Mouse (Mus musculus) urinary bladder, postnatal 4 days (tissue): ENCODE results near the gene 4931428L18Rik.
A peak's percentile ranks its signal among the peaks of the same experiment; 100 is the strongest.
"Not testable (repeated sequence)": the region's sequence is repeated elsewhere in the genome, so short reads cannot be mapped to it uniquely, and the experiment has no call there.

Experiments
- DNase-seq, 2 experiments: peaks; one replicate each; pipeline ENCODE4 v3.0.0; 2021 to 2022; ENCODE audit warnings: low spot score in 2 of 2

Gene 4931428L18Rik

DNA sequence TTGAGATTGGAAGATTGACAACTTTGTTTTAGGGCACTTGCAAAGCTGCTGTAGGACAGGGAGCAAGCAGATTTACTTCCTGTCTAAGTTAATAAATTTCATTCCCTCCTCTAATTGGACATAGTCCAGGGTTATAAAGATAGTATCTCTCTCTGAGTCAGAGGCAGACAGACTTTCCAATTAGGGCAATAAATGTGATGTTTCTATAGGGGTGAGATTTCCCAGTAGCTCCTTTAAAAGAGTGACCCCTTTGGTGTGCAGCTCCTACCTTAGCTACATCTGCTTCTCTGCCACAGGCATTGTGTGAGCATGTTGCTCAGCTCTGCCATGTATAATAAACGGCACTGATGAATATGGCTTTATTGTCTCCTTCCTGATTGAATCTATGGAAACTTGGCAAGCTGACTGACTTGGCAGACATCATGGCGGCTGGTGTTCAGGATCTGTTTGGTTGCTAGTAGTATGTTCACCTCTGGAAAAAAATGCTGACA is 163.6 kb downstream of the 4931428L18Rik start:
- DNase-seq, result no peak

DNA sequence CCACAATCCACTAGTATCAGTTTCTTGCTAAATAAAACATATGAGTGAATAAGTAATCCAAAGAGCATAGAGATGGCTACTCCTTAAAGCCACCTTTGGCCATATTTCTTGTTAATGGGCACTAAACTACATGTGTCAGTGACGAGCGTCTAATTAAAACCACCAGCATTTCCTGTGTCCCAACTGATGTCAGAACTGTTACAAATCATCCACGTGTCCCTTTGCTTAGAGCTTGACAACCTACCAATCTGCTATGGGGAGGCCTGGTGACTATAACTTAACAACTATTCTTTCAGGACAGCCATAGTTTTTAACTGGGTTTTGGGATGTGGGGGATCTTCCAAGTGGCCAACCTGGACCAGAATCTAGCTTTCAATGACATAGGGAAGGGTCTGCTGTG is 164.3 kb downstream of the 4931428L18Rik start:
- DNase-seq, result no peak

DNA sequence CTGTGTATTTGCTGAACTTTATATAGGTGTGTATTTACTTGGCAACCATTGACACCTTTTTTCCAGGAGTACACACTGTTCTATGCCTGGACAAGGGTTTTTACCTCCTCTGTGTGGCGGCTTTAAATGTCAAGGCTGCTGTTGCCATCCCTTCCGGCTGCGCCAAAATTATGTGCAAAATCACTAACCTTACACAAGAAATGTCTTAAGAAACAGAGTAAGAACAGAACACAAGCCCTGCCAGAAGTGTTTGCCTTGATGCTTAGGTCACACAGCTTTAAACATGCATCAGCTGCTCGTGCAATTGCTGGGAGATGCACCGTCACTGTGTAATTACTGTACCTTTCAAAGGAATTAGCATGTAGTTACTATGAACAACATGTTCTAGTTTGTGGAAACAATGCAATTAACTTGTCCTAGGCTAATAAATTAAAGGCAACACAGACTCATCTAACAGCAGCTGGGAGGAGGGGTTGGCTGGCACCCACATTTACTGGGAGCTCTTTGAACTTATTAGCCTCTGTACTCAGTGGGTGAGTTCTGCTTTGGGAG is 171.0 kb downstream of the 4931428L18Rik start:
- no peak for DNase-seq

DNA sequence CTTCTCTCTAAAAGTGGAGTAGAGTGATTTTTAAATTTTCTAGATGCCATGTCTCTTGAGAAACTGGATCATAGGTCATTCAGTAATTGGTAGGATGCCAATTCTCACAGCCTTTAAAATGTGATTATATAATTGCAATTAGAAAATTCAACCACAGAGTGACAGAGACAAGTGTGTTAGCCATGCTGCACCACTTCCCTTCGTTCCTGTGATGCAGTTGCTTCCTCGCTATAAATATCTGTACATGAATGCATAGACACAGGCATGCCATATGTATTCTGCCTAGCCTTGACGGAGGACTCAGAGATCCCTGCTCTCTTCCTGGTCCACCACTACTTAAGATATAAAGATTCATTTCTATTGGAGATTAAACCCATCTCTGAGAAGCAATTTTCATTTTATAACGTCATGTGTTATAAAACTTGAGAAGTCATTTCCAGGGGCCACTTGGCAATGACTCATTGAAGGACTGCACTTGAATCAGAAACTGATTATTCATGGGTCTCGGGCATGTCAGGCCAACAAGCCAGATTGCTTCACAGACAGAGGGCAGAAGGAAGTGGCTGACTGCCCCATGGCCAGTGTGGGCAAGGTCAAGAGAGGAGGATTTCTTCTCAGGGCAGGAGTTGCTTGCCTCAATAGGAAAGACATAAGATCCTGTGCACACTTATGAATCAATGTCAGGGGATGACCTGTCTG is 172.4 kb downstream of the 4931428L18Rik start:
- no peak for DNase-seq

DNA sequence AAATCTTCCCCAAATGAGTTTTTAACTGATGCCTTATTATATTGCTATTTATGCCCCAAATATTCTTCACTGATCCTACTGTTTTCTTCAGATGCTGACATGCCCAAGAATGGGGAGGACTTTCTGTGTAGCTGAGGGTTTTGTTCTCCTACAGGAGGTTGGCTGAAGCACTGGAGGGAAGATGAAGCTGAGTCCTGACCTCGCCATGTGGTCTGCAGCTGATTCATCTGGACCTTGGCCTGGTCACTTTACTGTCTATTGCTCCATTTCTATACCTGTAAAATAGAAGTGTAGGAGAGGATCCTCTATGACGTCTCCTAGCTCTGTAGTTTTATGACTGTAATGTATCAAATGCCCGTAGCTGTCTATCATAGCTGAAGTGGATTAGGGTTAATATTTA is 179.3 kb downstream of the 4931428L18Rik start:
- DNase-seq, result no peak

DNA sequence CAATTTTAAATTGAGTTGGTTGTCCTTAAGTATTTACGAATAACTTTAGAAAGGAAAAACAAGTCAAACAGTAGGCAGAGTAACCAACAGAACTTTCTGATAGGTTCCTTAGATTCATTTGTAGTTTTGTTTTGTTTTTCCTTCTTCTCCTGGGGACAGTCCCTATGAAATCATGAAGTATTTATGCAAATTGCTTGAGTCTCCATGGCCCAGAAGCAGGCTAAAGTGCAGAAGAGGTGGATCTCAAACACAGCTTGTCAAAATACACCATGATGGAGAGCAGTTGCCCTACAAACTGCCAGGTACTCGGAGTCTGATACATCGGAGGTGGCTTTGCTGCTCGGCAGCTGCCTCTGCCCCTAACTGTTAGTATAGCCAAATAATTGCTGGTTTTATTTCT is 179.7 kb downstream of the 4931428L18Rik start:
- no peak for DNase-seq

DNA sequence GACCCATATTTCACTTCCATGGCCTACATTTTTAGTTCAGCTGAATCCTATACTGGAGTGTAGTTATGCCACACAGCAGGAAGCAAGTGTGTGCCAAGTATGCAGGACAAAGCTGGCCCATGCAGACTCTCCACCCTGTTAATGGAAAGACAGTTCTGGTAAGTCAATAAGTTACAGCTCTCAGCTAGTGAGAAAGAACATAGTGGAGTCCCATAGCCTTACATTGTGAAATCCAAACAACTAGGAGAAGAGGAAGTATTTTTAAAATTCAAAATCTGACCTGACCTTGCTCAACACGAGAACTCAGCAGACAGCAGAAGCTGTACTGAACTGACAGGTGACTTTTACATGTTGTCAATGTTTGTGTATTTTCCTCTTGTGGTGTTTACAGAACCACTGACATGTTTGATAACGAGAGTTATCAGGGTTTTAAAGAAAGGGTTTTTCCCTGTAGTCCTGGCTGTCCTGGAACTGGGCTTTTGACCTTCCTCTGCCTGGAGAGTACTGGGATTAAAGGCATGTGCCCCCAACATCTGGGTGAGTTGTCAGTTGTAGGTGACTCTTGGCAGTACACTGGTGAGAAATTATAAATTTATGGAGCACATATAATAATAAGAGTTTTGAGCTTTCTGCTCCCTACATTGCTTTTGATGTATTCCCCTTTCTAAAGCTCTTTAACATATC is 188.5 kb downstream of the 4931428L18Rik start:
- no peak for DNase-seq

DNA sequence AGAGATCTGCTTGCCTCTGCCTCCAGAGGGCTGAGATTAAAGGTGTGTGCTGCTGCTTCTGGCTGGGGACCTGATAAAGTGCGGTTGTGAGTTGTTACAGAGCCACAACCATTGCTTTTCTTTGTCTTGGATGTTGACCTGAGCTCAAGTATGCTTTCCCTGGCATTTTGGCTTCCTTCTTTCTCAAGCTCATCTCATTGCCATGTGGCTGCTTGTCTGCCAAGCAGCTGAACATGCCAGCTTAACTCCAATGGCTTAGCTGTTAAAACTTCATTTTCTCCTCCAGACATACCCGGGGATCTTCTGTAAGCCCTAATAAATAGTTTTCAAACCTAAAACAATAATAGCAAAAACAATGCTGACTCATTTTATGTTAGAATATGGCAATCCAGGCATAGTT is 190.1 kb downstream of the 4931428L18Rik start:
- DNase-seq, result no peak

DNA sequence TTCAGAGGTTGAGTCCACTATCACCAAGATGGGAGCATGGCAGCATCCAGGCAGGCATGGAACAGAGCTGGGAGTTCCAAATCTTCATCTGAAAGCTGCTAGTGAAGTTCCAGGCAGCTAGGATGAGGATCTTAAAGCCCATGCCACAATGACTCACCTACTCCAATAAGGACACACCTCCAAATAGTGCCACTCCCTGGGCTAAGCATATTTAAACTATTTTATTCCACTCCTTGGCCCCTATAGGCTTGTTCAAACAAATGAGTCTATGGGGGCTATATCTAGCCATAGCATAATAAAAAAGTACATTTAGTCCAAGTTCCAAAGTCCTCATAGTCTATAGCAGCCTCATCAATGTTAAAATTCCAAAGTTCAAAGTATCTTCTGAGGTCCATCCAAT is 199.3 kb downstream of the 4931428L18Rik start:
- no peak for DNase-seq

DNA sequence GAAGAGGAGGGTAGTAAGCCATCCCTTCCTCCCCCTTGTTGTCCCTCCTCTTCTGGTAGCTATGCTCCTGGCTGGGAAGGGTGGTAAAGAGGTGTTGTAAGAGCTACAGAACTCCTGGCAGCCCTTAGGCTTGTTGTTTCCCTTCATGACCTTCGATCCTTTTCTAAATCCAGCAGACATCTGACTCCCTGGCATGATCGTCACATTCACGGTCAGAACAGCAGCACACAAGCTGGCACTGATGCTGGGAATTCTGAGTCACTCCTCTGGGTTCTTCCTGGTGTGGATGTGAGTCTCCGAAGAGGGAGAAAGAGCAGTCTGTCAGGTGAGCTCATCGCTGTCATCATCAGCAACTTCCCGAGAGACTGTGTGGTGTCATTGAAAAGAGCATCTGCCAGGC is 203.2 kb downstream of the 4931428L18Rik start:
- no peak for DNase-seq

DNA sequence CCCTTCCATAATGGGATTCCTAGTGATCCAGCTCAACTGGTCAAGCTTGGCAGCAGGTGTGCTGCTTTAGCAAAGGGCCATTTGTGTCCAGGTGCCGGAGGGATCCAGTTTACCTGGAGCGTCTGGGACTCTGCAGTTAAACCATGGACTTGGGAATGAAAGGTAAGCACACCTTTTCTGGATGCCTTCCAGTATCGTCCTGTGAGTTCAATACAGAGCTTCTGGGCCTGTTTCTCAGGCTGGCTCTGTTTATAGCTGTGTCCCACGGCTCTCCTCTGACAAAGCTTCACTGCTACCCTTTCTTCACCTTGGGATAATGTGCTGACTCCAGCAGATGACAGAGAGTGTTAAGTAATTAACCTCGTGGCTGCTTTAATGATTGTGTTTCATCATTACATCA is 205.1 kb downstream of the 4931428L18Rik start:
- no peak for DNase-seq

DNA sequence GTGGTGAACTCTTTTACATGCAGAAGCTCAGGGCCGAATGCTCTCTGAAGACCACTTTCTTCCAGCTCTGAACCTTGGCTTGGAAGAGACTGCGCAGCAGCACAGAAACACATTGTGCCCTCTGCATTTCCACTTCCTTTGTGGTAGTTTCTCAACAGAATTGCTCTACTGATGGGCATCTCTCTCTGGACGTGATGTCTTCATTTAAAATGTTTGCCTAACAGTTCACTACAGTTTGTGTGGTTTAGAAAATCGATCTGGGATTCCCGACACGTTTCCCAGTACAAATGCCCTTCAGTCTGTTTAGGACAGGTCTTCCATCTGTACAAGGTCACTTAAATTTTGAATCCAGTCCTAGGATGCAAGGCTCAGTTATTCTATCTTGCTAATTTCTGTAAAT is 206.4 kb downstream of the 4931428L18Rik start:
- DNase-seq, result no peak

DNA sequence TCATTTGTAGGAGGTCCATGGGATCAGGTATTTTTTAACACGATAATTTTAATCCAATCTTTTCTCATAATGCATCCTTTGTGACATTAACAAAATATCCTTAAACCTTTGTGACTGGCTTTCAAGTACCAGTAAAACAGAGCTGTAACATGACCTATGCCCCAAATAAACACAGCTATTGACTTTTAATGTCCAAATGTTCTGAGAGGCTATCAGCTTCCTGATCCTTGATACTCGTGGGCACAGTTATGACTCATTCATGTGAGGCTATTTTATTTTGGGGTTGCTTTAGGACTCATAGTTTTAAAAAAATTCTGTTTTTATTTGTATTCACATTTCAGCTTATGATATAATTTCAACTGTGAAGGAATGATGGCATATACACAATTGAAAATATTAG is 207.2 kb downstream of the 4931428L18Rik start:
- DNase-seq, result no peak

DNA sequence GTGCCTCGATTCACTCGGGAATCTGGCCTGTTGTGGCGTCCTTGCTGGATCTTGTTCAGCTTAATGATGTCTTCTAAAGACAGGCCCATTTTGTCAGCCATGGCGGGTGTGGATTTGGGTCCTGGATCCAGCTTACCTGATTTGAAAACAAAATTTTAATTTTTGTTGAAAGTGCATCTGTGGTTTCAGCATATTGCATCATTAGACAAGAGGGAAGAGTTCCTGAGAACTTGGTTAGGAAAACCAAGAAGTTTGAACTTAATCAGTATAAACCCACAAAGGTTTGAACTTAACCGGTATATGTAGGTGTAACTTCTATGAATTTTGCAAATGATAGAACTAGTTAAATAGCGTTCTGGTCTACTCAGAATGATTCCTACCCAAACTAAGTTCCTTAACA is 244.6 kb downstream of the 4931428L18Rik start, which contains the start of gene AC153137.1:
AC153137.1 (minus strand) TSS at position 101 of the 400 bp plus-strand sequence.
- not testable (repeated sequence) for DNase-seq

DNA sequence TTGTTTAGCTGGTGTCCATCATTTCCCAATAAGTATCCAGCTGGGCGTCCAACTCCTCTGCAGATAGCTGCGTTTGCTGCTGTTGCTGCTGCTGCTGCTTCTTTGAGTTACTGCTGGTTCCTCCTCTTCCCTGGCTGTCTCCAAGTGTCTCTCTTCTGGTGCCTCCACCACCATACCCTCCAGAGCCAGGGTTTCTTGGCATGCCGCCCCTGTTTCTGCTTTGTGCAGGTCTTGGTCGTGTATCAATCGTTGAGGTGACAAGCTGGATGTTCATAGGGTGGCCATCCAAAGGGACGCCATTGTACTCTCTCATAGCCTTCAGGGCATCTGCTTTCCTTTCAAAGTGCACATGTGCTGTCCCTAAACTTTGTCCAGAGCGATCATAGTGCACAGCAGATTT is 245.2 kb downstream of the 4931428L18Rik start:
- DNase-seq, result not testable (repeated sequence)

DNA sequence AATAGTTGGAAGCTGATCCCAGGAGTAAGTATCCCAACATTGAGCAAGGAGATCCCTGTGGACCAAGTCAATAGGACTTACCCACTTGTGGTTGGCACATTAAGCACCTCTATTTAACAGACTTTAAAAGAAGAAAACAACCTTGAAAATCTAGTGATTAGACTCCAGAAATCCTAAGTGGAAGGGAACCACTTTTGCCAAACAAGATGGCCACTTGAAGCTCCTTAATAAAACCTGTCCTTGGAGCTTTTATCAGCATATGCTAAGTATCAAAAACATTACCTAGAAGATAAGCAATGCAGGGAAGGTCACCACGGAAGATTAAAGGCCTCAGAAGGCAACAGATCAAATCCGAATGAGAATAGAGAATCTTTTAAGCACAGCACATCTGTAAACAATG is 270.7 kb downstream of the 4931428L18Rik start:
- no peak for DNase-seq

DNA sequence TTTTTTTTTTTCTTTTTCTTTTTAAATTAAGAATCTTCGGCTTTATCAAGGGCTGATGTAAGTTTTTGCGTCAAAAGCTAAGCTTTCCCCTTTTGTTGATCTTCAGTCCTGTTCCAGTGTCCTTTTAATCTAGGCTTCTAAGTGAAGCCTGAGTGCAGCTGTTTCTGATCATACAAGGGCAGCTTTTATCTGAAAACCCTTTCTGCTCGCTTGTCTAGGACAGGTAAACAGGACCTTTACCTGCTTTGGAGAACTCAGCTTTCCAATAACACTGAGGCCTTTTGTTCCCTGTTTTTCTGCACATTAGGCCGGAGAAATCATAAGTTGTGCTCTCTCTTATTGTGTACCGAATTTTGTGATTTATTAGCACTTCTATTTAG is 272.0 kb downstream of the 4931428L18Rik start:
- no peak for DNase-seq

DNA sequence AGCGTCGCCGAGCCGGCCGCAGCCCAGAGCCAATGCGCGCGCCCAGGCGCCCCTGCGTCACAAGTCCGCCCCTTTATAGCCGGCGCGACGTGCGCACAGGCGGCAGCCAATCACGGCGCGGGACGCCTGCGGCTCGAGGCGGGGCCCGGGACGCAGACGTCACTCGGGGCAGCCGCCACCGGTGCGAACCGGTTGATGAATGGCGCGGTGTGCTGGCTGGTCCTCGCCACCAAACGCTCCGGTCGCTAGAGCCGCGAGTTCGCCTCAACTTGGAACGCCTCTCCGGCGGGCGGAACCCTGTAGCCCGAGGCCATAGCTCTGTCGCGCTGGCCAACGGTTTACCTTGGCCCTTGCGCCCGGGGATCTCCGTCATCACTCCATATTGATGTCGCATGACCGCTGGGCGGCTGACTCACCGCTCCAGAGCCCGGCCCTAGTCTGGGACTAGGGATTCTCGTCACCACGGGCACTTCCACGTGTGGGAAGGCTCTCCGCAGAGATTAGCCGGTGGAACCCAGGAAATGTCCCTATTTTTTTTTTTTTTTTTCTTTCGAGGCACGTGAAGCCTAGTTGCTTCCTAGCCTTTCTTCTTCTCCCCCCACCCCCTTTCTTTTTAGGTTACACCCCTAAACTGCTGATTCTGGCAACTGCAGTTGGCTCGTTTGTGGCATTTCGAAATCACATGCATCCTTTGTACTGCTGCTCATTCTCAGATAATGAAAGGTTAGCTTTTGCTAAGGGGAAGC is 272.6 kb downstream of the 4931428L18Rik start:
- peak; percentile 96 to 97 for DNase-seq

DNA sequence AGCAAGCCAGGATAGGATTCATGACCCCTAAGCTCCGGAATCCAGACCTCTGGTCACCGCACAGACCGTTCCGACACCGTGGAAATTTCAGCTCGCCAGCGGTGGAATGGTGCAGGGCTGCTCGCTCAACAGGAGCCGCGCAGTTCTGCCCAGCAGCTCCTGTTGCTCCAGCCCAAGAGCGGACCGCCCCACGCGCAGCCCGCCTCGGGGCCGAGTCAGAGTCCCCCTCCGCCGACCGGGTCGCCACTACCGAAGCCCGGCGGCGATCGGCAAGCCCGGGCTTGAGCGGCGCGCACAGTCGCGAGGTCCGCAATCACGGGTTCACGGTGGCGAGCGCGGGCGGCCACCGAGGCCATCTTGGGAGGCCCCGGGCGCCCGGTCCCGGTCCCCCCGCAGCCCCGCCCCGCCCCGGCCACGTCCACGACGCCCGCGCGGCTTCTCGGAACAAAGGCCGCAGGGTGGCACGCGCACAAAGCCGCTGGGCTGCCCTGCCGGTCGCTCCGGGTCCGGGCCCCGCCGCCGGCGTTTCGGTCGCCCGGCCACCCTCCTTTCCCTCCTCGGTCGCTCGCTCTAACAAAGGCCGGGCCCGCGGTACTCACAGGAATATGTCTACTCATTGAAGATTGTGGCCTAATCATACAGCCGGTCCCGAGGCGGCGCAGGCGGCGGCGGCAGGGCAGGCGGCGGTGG is 273.4 kb downstream of the 4931428L18Rik start:
- DNase-seq, result peak; percentile 51 to 65

DNA sequence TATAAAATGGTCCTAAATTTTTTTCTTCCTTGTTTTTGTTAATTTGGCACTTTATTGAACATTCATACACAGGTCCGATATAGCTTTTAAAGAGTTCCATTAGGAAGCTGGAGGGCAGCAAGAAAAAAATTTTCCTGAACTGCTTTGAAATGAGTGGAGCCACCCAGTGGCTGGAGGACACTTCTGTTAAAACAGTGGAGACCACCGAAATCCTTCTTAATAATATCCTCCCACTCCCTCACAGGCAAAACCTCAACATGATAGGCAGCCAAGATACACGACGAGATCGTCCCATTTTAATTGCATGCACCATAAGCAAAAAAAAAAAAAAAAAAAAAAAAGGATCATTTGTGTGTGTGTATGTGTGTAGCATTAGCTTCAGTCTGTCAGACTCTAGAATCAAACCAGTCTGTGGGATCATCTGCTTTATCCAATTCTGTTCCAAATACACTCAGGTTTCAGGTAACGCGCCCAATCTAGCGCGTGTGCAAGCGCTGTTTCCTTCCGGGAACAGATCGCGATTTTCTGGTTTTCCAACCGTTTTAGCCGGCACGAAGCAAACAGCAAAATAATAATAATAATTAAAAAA is 274.0 kb downstream of the 4931428L18Rik start:
- DNase-seq, result no peak
